13 mouse cellular contexts compared by ENCODE assay signal in the genomic region with DNA sequence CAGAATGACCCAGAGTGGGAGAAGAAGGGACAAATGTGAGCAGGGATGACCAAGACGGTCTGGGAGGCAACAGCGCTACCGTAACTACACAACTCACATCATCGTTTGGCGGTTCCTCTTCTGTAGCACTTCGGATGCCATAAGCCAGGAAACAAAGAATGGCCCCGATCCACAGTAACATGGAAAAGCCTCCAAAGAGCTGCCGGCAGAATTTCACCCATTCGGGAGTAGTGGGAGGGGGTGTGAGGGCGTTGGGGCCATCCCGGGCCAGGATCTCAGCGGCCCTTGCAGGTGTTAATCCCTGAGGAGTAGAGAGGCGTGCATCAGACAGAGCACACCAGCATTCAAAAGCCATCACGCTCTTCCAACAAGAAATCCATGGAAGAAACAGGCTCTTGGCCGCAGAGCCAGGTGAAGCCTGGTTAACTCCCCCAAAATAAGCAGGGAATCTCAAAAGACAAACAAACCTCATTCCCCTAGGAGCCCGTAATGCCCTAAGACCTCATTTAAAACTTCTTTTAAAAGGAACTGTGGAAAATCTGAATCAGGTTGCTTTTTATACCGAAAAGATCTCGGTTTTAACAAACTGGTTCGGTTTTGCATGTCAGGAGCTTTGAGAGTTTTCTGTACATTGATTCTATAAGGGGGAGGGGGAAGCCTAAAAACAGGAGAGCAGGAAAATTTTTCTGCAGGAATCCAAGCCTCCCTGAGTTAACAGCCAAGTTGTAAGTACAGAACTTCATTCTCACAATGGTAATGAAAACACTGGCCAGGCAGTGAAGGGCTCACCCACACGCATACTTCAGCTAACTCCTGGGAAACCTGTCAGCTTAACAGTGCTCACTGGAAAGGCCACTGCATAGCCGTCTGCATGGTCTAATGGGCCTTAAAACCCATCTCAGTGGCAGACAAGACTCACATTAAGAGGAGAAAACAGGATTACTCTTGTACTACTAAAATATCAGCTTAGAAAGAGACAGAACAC. TPM values are rescaled to one million over a fixed set of nuclear protein-coding genes. Genes with fewer than 3 reads are reported as not detected.
DNase-seq lines count a peak whose midpoint lies in the region; ATAC-seq lines count a peak whose summit lies in the region.
"Had no signal": no experiment of that assay in that cellular context is flagged by ENCODE, and none has a peak within 500 bp of the region (broad histone marks: within the 10 kb centered on the region; RNA-seq: fewer than 3 reads in every experiment).

No protein-coding gene starts in this region.

- H3K36me3 ChIP-seq in hindbrain, embryonic 11.5 days (ENCODE audit: control insufficient read depth, insufficient read depth, low read length): peaks cover 16% of the 10 kb centered on the region
- H3K36me3 ChIP-seq in midbrain, embryonic 13.5 days: peaks cover 57% of the 10 kb centered on the region

- no peaks in the 10 kb centered on the region for H3K9me3 ChIP-seq in hindbrain, embryonic 11.5 days (ENCODE audit: control insufficient read depth, low read length)
- no peaks in the 10 kb centered on the region for H3K9me3 ChIP-seq in midbrain, embryonic 13.5 days

- DNase-seq in cerebellum, adult 11-12 months: peak; percentile 16
- DNase-seq in cerebellum, adult 9-10 months: no peak
- DNase-seq in kidney, adult 18-20 months: peak; percentile 21
- DNase-seq in kidney, postnatal 14 days: no peak
- no peak for DNase-seq in hindbrain, embryonic 11.5 days (ENCODE audit: low spot score)
- DNase-seq in lung, adult 18-20 months: no peak
- no peak for DNase-seq in B cell, adult 2 months
- DNase-seq: adrenal gland, postnatal 25 days; gastrocnemius, postnatal 25 days; layer of hippocampus, postnatal 36 days; lung, postnatal 36 days had no signal

- 82% methylated on average over 21 of the region's 21 CpGs for WGBS in hindbrain, embryonic 11.5 days
- WGBS in midbrain, embryonic 13.5 days: 60% methylated on average over 21 of the region's 21 CpGs

- H3K27me3 ChIP-seq in hindbrain, embryonic 11.5 days (ENCODE audit: control insufficient read depth, insufficient read depth, low read length): no peaks in the 10 kb centered on the region
- H3K27me3 ChIP-seq in midbrain, embryonic 13.5 days: peaks cover 7% of the 10 kb centered on the region

- H3K4me3 ChIP-seq in hindbrain, embryonic 11.5 days (ENCODE audit: low read depth, low read length): no peak overlapping the region
- no peak overlapping the region for H3K4me3 ChIP-seq in midbrain, embryonic 13.5 days (replicated peaks)
- H3K4me3 ChIP-seq: myocyte had no signal

- ATAC-seq in hindbrain, embryonic 11.5 days (ENCODE audit: low FRiP score): no peak
- ATAC-seq in midbrain, embryonic 13.5 days: peak; percentile 61; the same call in 1 of the 2 replicates

- H3K27ac ChIP-seq in hindbrain, embryonic 11.5 days (ENCODE audit: low read depth, low read length): 0 out of 2 replicates have a peak overlapping the region, but pooled peaks have one; percentile 1
- H3K27ac ChIP-seq in midbrain, embryonic 13.5 days: peak overlapping the region; percentile 42; the same call in 1 of the 2 replicates

- no peaks in the 10 kb centered on the region; the same call in 1 of the 2 replicates for H3K4me1 ChIP-seq in hindbrain, embryonic 11.5 days (replicated peaks; ENCODE audit: control insufficient read depth, insufficient read depth, low read length)
- peaks cover 37% of the 10 kb centered on the region for H3K4me1 ChIP-seq in midbrain, embryonic 13.5 days (replicated peaks)

- H3K4me2 ChIP-seq in hindbrain, embryonic 11.5 days (replicated peaks; ENCODE audit: low read depth, low read length): no peak overlapping the region
- H3K4me2 ChIP-seq in midbrain, embryonic 13.5 days (replicated peaks): no peak overlapping the region

- no peak overlapping the region for H3K9ac ChIP-seq in hindbrain, embryonic 11.5 days (ENCODE audit: low read depth, low read length)
- H3K9ac ChIP-seq in midbrain, embryonic 13.5 days (replicated peaks): 0 out of 2 replicates have a peak overlapping the region, but pooled peaks have one; percentile 1

RNA-seq across cellular contexts. Expression of gene Atp1a1, which starts 11.9 kb away (rescaled TPM):
- polyA plus RNA-seq in hindbrain, embryonic 11.5 days (2014; fragmentation: Nextera tagmentation; extraction: Ambion mirVana): 89.9 and 93.0 TPM in 2 replicates
- polyA plus RNA-seq in midbrain, embryonic 13.5 days (2015; fragmentation: Nextera tagmentation; extraction: Ambion mirVana): 37.8 and 40.6 TPM in 2 replicates

Comparison
In these comparisons a context has a peak if more than half of its experiments do, and no peak if none do; other contexts are left out.
1. DNase-seq: peak in cerebellum, adult 11-12 months (single experiment) and kidney, adult 18-20 months (single experiment); none in cerebellum, adult 9-10 months (single experiment), kidney, postnatal 14 days (single experiment), hindbrain, embryonic 11.5 days (single experiment), lung, adult 18-20 months (0 of 2) and B cell, adult 2 months (0 of 2).